ENCODE assay signal across 27 mouse cellular contexts in genomic region chr12:34040949-34041348, GRCm38 (mm10).
A peak's percentile ranks its signal among the peaks of the same experiment; 100 is the strongest.
DNase-seq lines count a peak whose midpoint lies in the region; ATAC-seq and TF ChIP-seq lines count a peak whose summit lies in the region.
"Had no signal": no experiment of that assay in that cellular context is flagged by ENCODE, and none has a peak within 500 bp of the region (broad histone marks: within the 10 kb centered on the region; RNA-seq: fewer than 3 reads in every experiment).

No protein-coding gene starts in this region.

- peak; percentile 1 for DNase-seq in lung, postnatal 36 days
- DNase-seq in lung, postnatal 0 days (ENCODE audit: low spot score): no peak
- no peak for DNase-seq in Patski (ENCODE audit: low read depth, low spot score)
- peak; percentile 28 to 39 for DNase-seq in adrenal gland, postnatal 36 days
- DNase-seq in skeletal muscle tissue, adult 2 months (ENCODE audit: low read depth, low spot score): peak; percentile 16
- no peak for DNase-seq in forebrain, postnatal 0 days
- no peak for DNase-seq in cerebellum, postnatal 4 days (ENCODE audit: low spot score in 2 of 2)
- DNase-seq in thymus, postnatal 10 days (ENCODE audit: low spot score in 2 of 2): no peak
- DNase-seq: cerebellum, adult 18-20 months; cerebellum, postnatal 14 days; embryo, embryonic 11 days; heart, postnatal 36 days; kidney, adult 2 months; left cerebral cortex, postnatal 4 days; right cerebral cortex, adult 18-20 months; thymus, adult 2 months had no signal

- no peak overlapping the region for H3K9ac ChIP-seq in lung, postnatal 0 days (replicated peaks; ENCODE audit: low read depth)
- H3K9ac ChIP-seq in forebrain, postnatal 0 days: no peak overlapping the region
- H3K9ac ChIP-seq: heart, embryonic 15.5 days; hindbrain, embryonic 14.5 days; limb, embryonic 15.5 days; liver, embryonic 15.5 days; neural tube, embryonic 15.5 days had no signal

- in situ Hi-C loops in Patski (cut with MboI; ENCODE audit: low pct_unique_long_range_greater_than_20kb): no loop called here

- H3K4me1 ChIP-seq in lung, postnatal 0 days (ENCODE audit: insufficient read depth, low read depth, low read length): no peaks in the 10 kb centered on the region
- H3K4me1 ChIP-seq in forebrain, postnatal 0 days (ENCODE audit: insufficient read depth): no peaks in the 10 kb centered on the region
- H3K4me1 ChIP-seq: forebrain, embryonic 10.5 days; heart, embryonic 15.5 days; limb, embryonic 15.5 days; liver, embryonic 15.5 days; midbrain, embryonic 10.5 days; neural tube, embryonic 15.5 days had no signal

- H3K9me3 ChIP-seq in lung, postnatal 0 days (ENCODE audit: low read length): no peaks in the 10 kb centered on the region
- no peaks in the 10 kb centered on the region for H3K9me3 ChIP-seq in forebrain, postnatal 0 days (ENCODE audit: low read length)
- H3K9me3 ChIP-seq: forebrain, embryonic 10.5 days; heart, embryonic 15.5 days; limb, embryonic 15.5 days; liver, embryonic 15.5 days; midbrain, embryonic 10.5 days; neural tube, embryonic 15.5 days had no signal

- H3K4me3 ChIP-seq in lung, postnatal 0 days (ENCODE audit: low read depth, low read length): no peak overlapping the region
- H3K4me3 ChIP-seq in forebrain, postnatal 0 days (ENCODE audit: low read depth, low read length): no peak overlapping the region
- H3K4me3 ChIP-seq: forebrain, embryonic 10.5 days; heart, embryonic 15.5 days; limb, embryonic 15.5 days; liver, embryonic 15.5 days; midbrain, embryonic 10.5 days; neural tube, embryonic 15.5 days had no signal

- POLR2A ChIA-PET in Patski (lab: Charles Lee): no interaction called here

- CTCF ChIA-PET in Patski (lab: Charles Lee): interaction anchor here (1.0 kb wide), 1 partner anchor 11 kb away, joined by 3 read pairs; no protein-coding TSS in a partner anchor

- no peaks in the 10 kb centered on the region for H3K27me3 ChIP-seq in lung, postnatal 0 days (replicated peaks; ENCODE audit: insufficient read depth, low read length)
- peaks cover 4% of the 10 kb centered on the region for H3K27me3 ChIP-seq in Patski
- H3K27me3 ChIP-seq in forebrain, postnatal 0 days (ENCODE audit: insufficient read depth, low read length): no peaks in the 10 kb centered on the region
- H3K27me3 ChIP-seq: heart, embryonic 15.5 days; limb, embryonic 15.5 days; liver, embryonic 15.5 days; neural tube, embryonic 15.5 days had no signal

- no peak overlapping the region for H3K4me2 ChIP-seq in lung, postnatal 0 days (replicated peaks; ENCODE audit: low read depth, low read length)
- no peak overlapping the region for H3K4me2 ChIP-seq in forebrain, postnatal 0 days (ENCODE audit: low read depth)
- H3K4me2 ChIP-seq: heart, embryonic 15.5 days; hindbrain, embryonic 14.5 days; limb, embryonic 15.5 days; liver, embryonic 15.5 days; neural tube, embryonic 15.5 days had no signal

- TF ChIP-seq EP300 in lung, postnatal 0 days (IDR thresholded peaks at IDR 0.05): no peak

- ATAC-seq in lung, postnatal 0 days: no peak
- peak; percentile 60 for ATAC-seq in Patski
- no peak for ATAC-seq in forebrain, postnatal 0 days
- ATAC-seq: inflammation-experienced regulatory T-cells, adult 6 months had no signal

- no peak overlapping the region for H3K27ac ChIP-seq in lung, postnatal 0 days (ENCODE audit: low read length)
- H3K27ac ChIP-seq in forebrain, postnatal 0 days (ENCODE audit: low read depth, low read length): no peak overlapping the region
- H3K27ac ChIP-seq: forebrain, embryonic 10.5 days; heart, embryonic 15.5 days; hindbrain, embryonic 14.5 days; kidney, postnatal 0 days; liver, embryonic 15.5 days; midbrain, embryonic 10.5 days; neural tube, embryonic 15.5 days; stomach, postnatal 0 days had no signal

- no peak for TF ChIP-seq CTCF in lung, postnatal 0 days (IDR thresholded peaks at IDR 0.05)
- no peak for TF ChIP-seq CTCF in Patski (IDR thresholded peaks at IDR 0.05)
- no peak for TF ChIP-seq CTCF in forebrain, postnatal 0 days (IDR thresholded peaks at IDR 0.05; ENCODE audit: low read depth)

- 68% methylated on average over 6 of the region's 6 CpGs for WGBS in lung, postnatal 0 days
- 84% methylated on average over 6 of the region's 6 CpGs for WGBS in forebrain, postnatal 0 days

- H3K36me3 ChIP-seq in lung, postnatal 0 days (ENCODE audit: insufficient read depth, low read length): no peaks in the 10 kb centered on the region
- H3K36me3 ChIP-seq in forebrain, postnatal 0 days (ENCODE audit: insufficient read depth): no peaks in the 10 kb centered on the region
- H3K36me3 ChIP-seq: forebrain, embryonic 10.5 days; G1E; heart, embryonic 15.5 days; limb, embryonic 15.5 days; liver, embryonic 15.5 days; midbrain, embryonic 10.5 days; neural tube, embryonic 15.5 days had no signal

Comparison
In these comparisons a context has a peak if more than half of its experiments do, and no peak if none do; other contexts are left out.
1. DNase-seq: peak in lung, postnatal 36 days (single experiment), adrenal gland, postnatal 36 days (2 of 2) and skeletal muscle tissue, adult 2 months (single experiment); none in lung, postnatal 0 days (single experiment), Patski (single experiment), forebrain, postnatal 0 days (single experiment), cerebellum, postnatal 4 days (0 of 2) and thymus, postnatal 10 days (0 of 2).